Mouse (Mus musculus) thymus, adult 2 months (tissue): ENCODE measurements around the gene Edf1. TPM values are rescaled to one million over a fixed set of nuclear protein-coding genes. Genes with fewer than 3 reads are reported as not detected.

ENCODE experiments used
- DNase-seq: peaks from one replicate; pipeline ENCODE4 v3.0.0; 2021
- H3K27ac ChIP-seq: fragments of 200-500 bp; 2 replicates; pipeline ENCODE4 v1.5.1; 2012; ENCODE audit warnings: low read length, control low read depth; ENCODE audit not compliant: control insufficient read depth, insufficient read depth
- H3K27me3 ChIP-seq: fragments of 200-500 bp; 2 replicates; pipeline ENCODE4 v1.6.1; 2012; ENCODE audit warnings: mild to moderate bottlenecking, low read length, moderate library complexity, mixed read lengths; ENCODE audit not compliant: control insufficient read depth, insufficient read depth
- H3K36me3 ChIP-seq: fragments of 200-500 bp; 2 replicates; pipeline ENCODE4 v1.6.1; 2012; ENCODE audit warnings: mild to moderate bottlenecking, low read length, moderate library complexity; ENCODE audit not compliant: control insufficient read depth, insufficient read depth
- H3K4me1 ChIP-seq: fragments of 200-500 bp; replicated peaks from 2 replicates; pipeline ENCODE4 v1.6.1; 2012; ENCODE audit warnings: low read length; ENCODE audit not compliant: control insufficient read depth, insufficient read depth
- H3K4me3 ChIP-seq: fragments of 200-500 bp; 2 replicates; pipeline ENCODE4 v1.5.1; 2012; ENCODE audit warnings: mild to moderate bottlenecking, low read length, control low read depth, moderate library complexity; ENCODE audit not compliant: control insufficient read depth, insufficient read depth
- CTCF ChIP-seq: fragments of 200-500 bp; IDR thresholded peaks from 2 replicates; pipeline ENCODE4 v1.5.1; 2012; ENCODE audit warnings: mild to moderate bottlenecking, control low read depth, low read length, moderate library complexity, borderline replicate concordance; ENCODE audit not compliant: control insufficient read depth, poor library complexity, insufficient read depth; ENCODE audit errors: extremely low read depth
- POLR2A ChIP-seq: fragments of 200-500 bp; IDR thresholded peaks from 2 replicates; pipeline ENCODE4 v1.6.1; 2012; ENCODE audit warnings: mild to moderate bottlenecking, low read length, control low read depth, moderate library complexity; ENCODE audit not compliant: control insufficient read depth, poor library complexity, insufficient read depth; ENCODE audit errors: extremely low read depth
- WGBS: fragments of 180-500 bp; shearing (Covaris S2); methylation state at CpG from one replicate; pipeline ENCODE4 v1.1.7; 2018; 5-methylcytosine and 5-hydroxymethylcytosine counted together
- polyA plus RNA-seq: library from polyadenylated mRNA; depleted of rRNA; stranded (reverse); fragments of >200 nt; gene quantifications from 2 replicates; pipeline ENCODE4 v1.2.3, GENCODE M21; 2012

Edf1 gene
- polyA plus RNA-seq, 1 experiment = 142 TPM

GRCm38 (mm10) chr2:25560551-25560950 lies 2.9 kb downstream of the Edf1 start:
- H3K4me3 ChIP-seq = no peak overlapping the region
- no peak overlapping the region for H3K27ac ChIP-seq
- H3K4me1 ChIP-seq = peaks cover 11% of the 10 kb centered on the region
- no peak for DNase-seq
- 99% methylated on average over 8 of the region's 8 CpGs for WGBS
- H3K36me3 ChIP-seq = peaks cover 49% of the 10 kb centered on the region
- TF ChIP-seq CTCF (no peak), POLR2A (no peak)
- H3K27me3 ChIP-seq = no peaks in the 10 kb centered on the region

DNA sequence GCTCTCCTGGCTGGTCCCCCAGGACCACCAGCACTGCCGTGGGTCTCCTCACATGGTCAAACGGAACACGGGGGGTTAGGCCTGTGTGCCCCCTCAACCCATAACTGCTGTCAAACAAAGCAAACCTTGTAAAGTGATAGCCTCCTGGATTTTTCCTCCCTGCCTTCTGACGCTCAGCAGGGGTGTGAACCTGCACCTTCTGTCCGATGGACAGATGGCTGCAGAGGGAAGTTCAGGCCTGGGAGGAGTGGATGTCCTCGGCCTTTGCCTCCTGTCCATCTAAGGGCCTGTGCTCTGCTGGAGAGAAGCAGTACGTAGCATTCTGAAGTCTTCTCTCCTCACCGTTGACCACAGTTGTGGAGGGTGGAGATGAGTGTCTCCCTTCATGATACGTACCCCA lies 4.3 kb downstream of the Edf1 start:
- Histone ChIP-seq H3K36me3 (peaks cover 49% of the 10 kb centered on the region), H3K4me1 (peaks cover 9% of the 10 kb centered on the region), H3K27me3 (no peaks in the 10 kb centered on the region), H3K4me3 (no peak overlapping the region), H3K27ac (no peak overlapping the region)
- no peak for TF ChIP-seq CTCF
- no peak for TF ChIP-seq POLR2A
- DNase-seq = no peak
- WGBS = 95% methylated on average over 9 of the region's 9 CpGs

- TF ChIP-seq POLR2A = no peak
- no peak for DNase-seq
- Histone ChIP-seq H3K27ac (no peak overlapping the region), H3K27me3 (no peaks in the 10 kb centered on the region), H3K4me3 (no peak overlapping the region), H3K4me1 (no peaks in the 10 kb centered on the region), H3K36me3 (peaks cover 40% of the 10 kb centered on the region)
- 94% methylated on average over 8 of the region's 8 CpGs for WGBS
These were observed 8.1 kb downstream of the Edf1 start for GRCm38 (mm10) chr2:25565741-25566140.

GRCm38 (mm10) chr2:25566558-25566957 lies 8.9 kb downstream of the Edf1 start:
- 95% methylated on average over 6 of the region's 6 CpGs for WGBS
- Histone ChIP-seq H3K4me3 (no peak overlapping the region), H3K4me1 (no peaks in the 10 kb centered on the region), H3K27me3 (no peaks in the 10 kb centered on the region), H3K27ac (no peak overlapping the region), H3K36me3 (peaks cover 32% of the 10 kb centered on the region)
- TF ChIP-seq POLR2A = no peak
- no peak for TF ChIP-seq CTCF
- no peak for DNase-seq

DNA sequence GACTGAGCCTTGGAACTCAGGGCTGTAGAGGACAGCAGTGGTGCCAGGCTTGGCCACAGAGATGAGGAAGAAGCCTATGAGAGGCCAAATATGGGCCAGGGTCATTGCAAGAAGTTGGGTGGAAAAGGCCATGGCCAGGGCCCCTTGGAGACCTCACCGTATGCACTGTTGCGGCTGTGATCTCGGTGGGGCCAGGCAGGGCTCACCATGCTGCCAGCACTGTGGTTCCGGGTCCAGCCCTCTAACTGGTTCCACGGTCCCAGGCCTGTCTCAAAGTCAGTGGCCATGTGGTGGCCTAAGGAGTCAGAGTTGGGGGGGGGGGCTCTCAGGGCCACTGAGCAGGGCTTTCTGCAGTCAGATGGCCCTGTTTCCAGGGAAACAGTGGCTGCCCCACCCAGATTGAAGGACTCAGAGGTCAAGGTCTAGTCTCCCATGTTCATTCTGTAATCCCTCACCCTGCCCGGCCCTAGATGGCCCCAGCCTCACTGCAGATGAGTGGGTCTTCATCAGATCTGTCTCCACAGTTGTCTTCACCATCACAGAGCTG lies 10.9 kb downstream of the Edf1 start:
- Histone ChIP-seq H3K27me3 (no peaks in the 10 kb centered on the region), H3K36me3 (peaks cover 13% of the 10 kb centered on the region), H3K4me3 (no peak overlapping the region), H3K27ac (no peak overlapping the region), H3K4me1 (no peaks in the 10 kb centered on the region; the same call in 1 of the 2 replicates)
- no peak for TF ChIP-seq CTCF
- no peak for TF ChIP-seq POLR2A
- no peak for DNase-seq
- WGBS = 93% methylated on average over 6 of the region's 6 CpGs

- Histone ChIP-seq H3K36me3 (peaks cover 5% of the 10 kb centered on the region), H3K4me1 (peaks cover 7% of the 10 kb centered on the region), H3K4me3 (no peak overlapping the region), H3K27ac (no peak overlapping the region), H3K27me3 (no peaks in the 10 kb centered on the region)
- no peak for DNase-seq
- whole genome bisulfite sequencing = 95% methylated on average over 3 of the region's 3 CpGs
- TF ChIP-seq CTCF = no peak
- no peak for TF ChIP-seq POLR2A
These were observed 11.7 kb downstream of the Edf1 start for GRCm38 (mm10) chr2:25569323-25569722.

- Histone ChIP-seq H3K27me3 (no peaks in the 10 kb centered on the region), H3K27ac (no peak overlapping the region), H3K36me3 (no peaks in the 10 kb centered on the region), H3K4me3 (no peak overlapping the region), H3K4me1 (peaks cover 16% of the 10 kb centered on the region)
- TF ChIP-seq POLR2A (no peak), CTCF (no peak)
- 96% methylated on average over 4 of the region's 4 CpGs for WGBS
- DNase-seq = no peak
These were observed 13.6 kb downstream of the Edf1 start for GRCm38 (mm10) chr2:25571221-25571620.
